Comparison of ENCODE assay signal across 22 mouse cellular contexts in the genomic region with DNA sequence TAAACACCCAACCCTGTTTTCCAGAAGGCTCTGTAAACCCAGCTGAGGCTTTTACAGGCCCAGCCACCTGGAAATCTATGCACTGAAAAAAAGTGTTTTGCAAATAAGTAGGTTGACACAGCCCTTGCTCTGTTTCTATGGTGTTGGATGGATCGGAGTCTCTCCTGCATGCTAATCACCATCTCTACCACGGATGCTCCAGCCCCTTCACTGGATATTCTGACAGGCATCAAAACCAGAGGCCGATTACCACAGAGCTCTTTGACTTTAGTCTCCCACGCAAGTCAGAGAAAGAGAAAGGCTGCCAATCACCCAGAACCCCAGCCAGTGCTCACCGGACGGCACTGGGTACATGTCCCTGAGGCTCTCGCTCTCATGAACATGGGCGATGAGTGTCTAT.
DNase-seq lines count a peak whose midpoint lies in the region; ATAC-seq lines count a peak whose summit lies in the region.
"Had no signal": no experiment of that assay in that cellular context is flagged by ENCODE, and none has a peak within 500 bp of the region (broad histone marks: within the 10 kb centered on the region; RNA-seq: fewer than 3 reads in every experiment).

No protein-coding gene starts in this region.

- no peak overlapping the region for H3K9ac ChIP-seq in hindbrain, embryonic 14.5 days
- no peak overlapping the region for H3K9ac ChIP-seq in hindbrain, embryonic 12.5 days
- H3K9ac ChIP-seq in midbrain, embryonic 16.5 days (ENCODE audit: low read depth, low read length) = no peak overlapping the region
- H3K9ac ChIP-seq: embryonic facial prominence, embryonic 13.5 days; forebrain, embryonic 15.5 days; neural tube, embryonic 13.5 days had no signal

- H3K9me3 ChIP-seq in hindbrain, embryonic 14.5 days (ENCODE audit: control insufficient read depth, low read length) = no peaks in the 10 kb centered on the region
- H3K9me3 ChIP-seq in hindbrain, embryonic 12.5 days (replicated peaks) = no peaks in the 10 kb centered on the region
- H3K9me3 ChIP-seq in limb, embryonic 10.5 days (replicated peaks) = no peaks in the 10 kb centered on the region
- no peaks in the 10 kb centered on the region for H3K9me3 ChIP-seq in midbrain, embryonic 16.5 days (replicated peaks; ENCODE audit: control insufficient read depth, low read length, poor library complexity, severe bottlenecking)
- H3K9me3 ChIP-seq: embryonic facial prominence, embryonic 13.5 days; forebrain, embryonic 15.5 days; neural tube, embryonic 13.5 days had no signal

- no peaks in the 10 kb centered on the region for H3K4me1 ChIP-seq in hindbrain, embryonic 14.5 days (replicated peaks; ENCODE audit: control insufficient read depth, insufficient read depth, low read length)
- no peaks in the 10 kb centered on the region; the same call in 1 of the 2 replicates for H3K4me1 ChIP-seq in hindbrain, embryonic 12.5 days
- H3K4me1 ChIP-seq in limb, embryonic 10.5 days = peaks cover 51% of the 10 kb centered on the region
- H3K4me1 ChIP-seq in midbrain, embryonic 16.5 days (ENCODE audit: control insufficient read depth, insufficient read depth, low read length) = no peaks in the 10 kb centered on the region; the same call in 1 of the 2 replicates
- H3K4me1 ChIP-seq: neural tube, embryonic 13.5 days had no signal

- DNase-seq in hindbrain, embryonic 14.5 days (ENCODE audit: low spot score) = no peak
- DNase-seq in thymus, postnatal 0 days (ENCODE audit: low spot score) = peak; percentile 29
- DNase-seq in thymus, postnatal 36 days = no peak
- DNase-seq in limb, embryonic 10.5 days (ENCODE audit: low spot score) = no peak
- no peak for DNase-seq in kidney, postnatal 10 days
- DNase-seq: adrenal gland, adult 2 months; cerebellum, adult 18-20 months; cerebellum, postnatal 25 days; embryo, embryonic 11 days; gastrocnemius, postnatal 10 days; kidney, adult 18-20 months had no signal

- 0 out of 2 replicates have a peak overlapping the region, but pooled peaks have one; percentile 7 for H3K27ac ChIP-seq in hindbrain, embryonic 14.5 days
- H3K27ac ChIP-seq in hindbrain, embryonic 12.5 days = no peak overlapping the region
- peak overlapping the region; percentile 75; the same call in 1 of the 2 replicates for H3K27ac ChIP-seq in limb, embryonic 10.5 days
- peak overlapping the region; percentile 35; the same call in 1 of the 2 replicates for H3K27ac ChIP-seq in midbrain, embryonic 16.5 days (ENCODE audit: low read length)
- H3K27ac ChIP-seq: embryonic facial prominence, embryonic 13.5 days; forebrain, embryonic 15.5 days; left cerebral cortex, adult 2 months; macrophage; neural tube, embryonic 13.5 days had no signal

- H3K27me3 ChIP-seq in hindbrain, embryonic 14.5 days (ENCODE audit: control insufficient read depth, insufficient read depth, low read length) = no peaks in the 10 kb centered on the region
- H3K27me3 ChIP-seq in hindbrain, embryonic 12.5 days = no peaks in the 10 kb centered on the region
- peaks cover 68% of the 10 kb centered on the region for H3K27me3 ChIP-seq in limb, embryonic 10.5 days (ENCODE audit: low read depth, poor library complexity, severe bottlenecking)
- no peaks in the 10 kb centered on the region for H3K27me3 ChIP-seq in midbrain, embryonic 16.5 days (ENCODE audit: control insufficient read depth, insufficient read depth, low read depth, low read length)
- H3K27me3 ChIP-seq: embryonic facial prominence, embryonic 13.5 days; forebrain, embryonic 15.5 days; neural tube, embryonic 13.5 days had no signal

- H3K4me2 ChIP-seq in hindbrain, embryonic 14.5 days (replicated peaks) = no peak overlapping the region
- H3K4me2 ChIP-seq in hindbrain, embryonic 12.5 days (replicated peaks) = no peak overlapping the region
- H3K4me2 ChIP-seq in midbrain, embryonic 16.5 days (ENCODE audit: low read length) = no peak overlapping the region
- H3K4me2 ChIP-seq: embryonic facial prominence, embryonic 13.5 days; forebrain, embryonic 15.5 days; neural tube, embryonic 13.5 days had no signal

- no peak overlapping the region for H3K4me3 ChIP-seq in hindbrain, embryonic 14.5 days (replicated peaks; ENCODE audit: low read length)
- no peak overlapping the region for H3K4me3 ChIP-seq in hindbrain, embryonic 12.5 days
- no peak overlapping the region for H3K4me3 ChIP-seq in limb, embryonic 10.5 days
- H3K4me3 ChIP-seq in midbrain, embryonic 16.5 days (ENCODE audit: low read depth, low read length) = no peak overlapping the region
- H3K4me3 ChIP-seq: embryonic facial prominence, embryonic 13.5 days; erythroblast, embryonic 14.5 days; forebrain, embryonic 15.5 days; left cerebral cortex, adult 2 months; myocyte; neural tube, embryonic 13.5 days had no signal

- WGBS in hindbrain, embryonic 14.5 days = 70% methylated on average over 8 of the region's 8 CpGs
- 85% methylated on average over 8 of the region's 8 CpGs for WGBS in hindbrain, embryonic 12.5 days
- WGBS in limb, embryonic 10.5 days = 94% methylated on average over 8 of the region's 8 CpGs
- WGBS in midbrain, embryonic 16.5 days = 68% methylated on average over 8 of the region's 8 CpGs

- ATAC-seq in hindbrain, embryonic 14.5 days (ENCODE audit: low FRiP score) = no peak
- no peak for ATAC-seq in hindbrain, embryonic 12.5 days (ENCODE audit: low FRiP score)
- no peak; the same call in 1 of the 2 replicates for ATAC-seq in midbrain, embryonic 16.5 days
- ATAC-seq: forebrain, embryonic 15.5 days; inflammation-experienced regulatory T-cells, adult 6 months; lung, postnatal 0 days had no signal

- H3K36me3 ChIP-seq in hindbrain, embryonic 14.5 days (replicated peaks; ENCODE audit: control insufficient read depth, insufficient read depth) = no peaks in the 10 kb centered on the region
- no peaks in the 10 kb centered on the region; the same call in none of the 2 replicates for H3K36me3 ChIP-seq in hindbrain, embryonic 12.5 days
- no peaks in the 10 kb centered on the region for H3K36me3 ChIP-seq in limb, embryonic 10.5 days
- H3K36me3 ChIP-seq in midbrain, embryonic 16.5 days (ENCODE audit: control insufficient read depth, insufficient read depth, low read length) = no peaks in the 10 kb centered on the region
- H3K36me3 ChIP-seq: embryonic facial prominence, embryonic 13.5 days; forebrain, embryonic 15.5 days had no signal
